Mouse (Mus musculus) brain, embryonic 18.5 days (tissue): ENCODE measurements around the gene Gm3012.
"Not testable (repeated sequence)": the region's sequence is repeated elsewhere in the genome, so short reads cannot be mapped to it uniquely, and the experiment has no call there.

ENCODE experiments used
- DNase-seq: peaks from one replicate; pipeline ENCODE4 v3.0.0-alpha.2; 2012; ENCODE audit warnings: low read depth, low spot score

Gm3012 gene

GRCm38 (mm10) chr14:3634212-3634611 lies at the start of gene Gm3012:
Gene Gm3012 (plus strand): TSS chr14:3634512.
- not testable (repeated sequence) for DNase-seq

- not testable (repeated sequence) for DNase-seq
Observed at GRCm38 (mm10) chr14:3651730-3652129, 17.4 kb downstream of the Gm3012 start, which contains the start of gene Gm3020. Gene Gm3020 (plus strand): TSS chr14:3652030.

GRCm38 (mm10) chr14:3688483-3688882 lies 54.2 kb downstream of the Gm3012 start, which contains the start of gene Gm3043:
Gene Gm3043 (plus strand): TSS chr14:3688783.
- DNase-seq, result not testable (repeated sequence)
